Mouse (Mus musculus): ENCODE data around the gene G6pc3. TPM values are rescaled to one million over a fixed set of nuclear protein-coding genes. Genes with fewer than 3 reads are reported as not detected.

The G6pc3 gene
- total RNA-seq, 2 experiments from 2014 or later = 34.6 to 35.4 TPM

- no peak for DNase-seq
- intact Hi-C loops (cut with DNase I) = no loop called here
Observed at GRCm38 (mm10) chr11:102240636-102241035, 51.2 kb downstream of the G6pc3 start.

DNA sequence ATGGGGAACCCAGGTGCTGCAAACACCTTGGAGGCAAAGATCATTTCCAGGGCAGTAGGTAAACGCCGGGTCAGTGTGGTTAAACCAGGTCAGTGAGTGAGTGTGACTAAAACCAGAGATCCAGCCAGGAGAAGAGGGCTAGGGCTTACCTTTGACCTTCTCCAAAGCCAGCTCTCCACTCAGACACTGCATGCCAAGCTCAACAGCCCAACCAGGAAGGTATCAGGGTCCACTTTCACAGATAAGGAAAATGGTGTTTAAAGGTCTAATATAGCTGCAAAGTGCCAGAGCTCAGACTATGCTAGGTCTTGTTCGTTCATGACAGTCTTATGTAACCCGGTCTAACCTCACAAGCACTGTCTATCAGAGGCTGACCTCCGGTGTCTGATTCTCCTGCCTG, 51.8 kb downstream of the G6pc3 start:
- no peak for DNase-seq
- intact Hi-C loops (cut with DNase I) = no loop called here

GRCm38 (mm10) chr11:102241874-102242273, 52.5 kb downstream of the G6pc3 start:
- no peak for DNase-seq
- intact Hi-C loops (cut with DNase I) = no loop called here

Small RNAs within 50 kb of the gene (microRNA-seq; reads per million reads assigned to microRNA genes)
- gene Mir8101 = 2.7 reads per million

Other genes with a start within 250 kb of the G6pc3 start
- not detected for gene Sost, start 222.6 kb upstream of the G6pc3 start, total RNA-seq (2021)
- gene Cfap97d1, start 205.3 kb upstream of the G6pc3 start, total RNA-seq (2021) = not detected
- 10 to 100 TPM; 53.2 to 56.5 TPM for gene Dusp3, start 202.6 kb upstream of the G6pc3 start, total RNA-seq (2021)
- 10 to 100 TPM; 53.1 to 56.3 TPM for gene Mpp3, start 161.2 kb upstream of the G6pc3 start, total RNA-seq (2021)
- not detected for gene Cd300lg, start 148.1 kb upstream of the G6pc3 start, total RNA-seq (2021)
- gene Mpp2, start 101.1 kb upstream of the G6pc3 start, total RNA-seq (2021) = 10 to 100 TPM; 39.1 to 45.0 TPM
- gene Ppy, start 88.3 kb upstream of the G6pc3 start, total RNA-seq (2021) = not detected
- gene Pyy, start 81.8 kb upstream of the G6pc3 start, total RNA-seq (2021) = not detected
- under 1 TPM in 1 of 2 experiments, not detected in 1; 0.16 TPM for gene Nags, start 44.1 kb upstream of the G6pc3 start, total RNA-seq (2021)
- gene Tmem101, start 33.2 kb upstream of the G6pc3 start, total RNA-seq (2021) = 10 to 100 TPM; 23.8 to 26.4 TPM
- 10 to 100 TPM; 84.5 to 86.0 TPM for gene Lsm12, start 4.3 kb upstream of the G6pc3 start, total RNA-seq (2021)
- 100 to 1,000 TPM; 205 to 213 TPM for gene Hdac5, start 40.5 kb downstream of the G6pc3 start, total RNA-seq (2021)
- 1 to 10 TPM; 1.4 to 1.6 TPM for gene BC030867, start 59.3 kb downstream of the G6pc3 start, total RNA-seq (2021)
- gene Asb16, start 79.1 kb downstream of the G6pc3 start, total RNA-seq (2021) = under 1 TPM; 0.91 to 0.98 TPM
- 10 to 100 TPM; 53.6 to 56.1 TPM for gene Tmub2, start 95.3 kb downstream of the G6pc3 start, total RNA-seq (2021)
- 100 to 1,000 TPM; 183 to 189 TPM for gene Atxn7l3, start 107.0 kb downstream of the G6pc3 start, total RNA-seq (2021)
- 100 to 1,000 TPM; 113 to 115 TPM for gene Ubtf, start 130.1 kb downstream of the G6pc3 start, total RNA-seq (2021)
- gene Slc4a1, start 176.6 kb downstream of the G6pc3 start, total RNA-seq (2021) = 1 to 10 TPM in 1 of 2 experiments, under 1 TPM in 1; 0.87 to 1.9 TPM
- 100 to 1,000 TPM; 261 to 262 TPM for gene Rundc3a, start 203.8 kb downstream of the G6pc3 start, total RNA-seq (2021)
- 10 to 100 TPM; 57.2 to 58.8 TPM for gene Slc25a39, start 218.3 kb downstream of the G6pc3 start, total RNA-seq (2021)
- gene Grn, start 240.7 kb downstream of the G6pc3 start, total RNA-seq (2021) = 10 to 100 TPM; 54.0 to 58.5 TPM